Mouse (Mus musculus) stomach, adult 2 months (tissue): Measurements from ENCODE around the gene Nms. TPM values are rescaled to one million over a fixed set of nuclear protein-coding genes. Genes with fewer than 3 reads are reported as not detected.

Source experiments
- polyA plus RNA-seq: library from polyadenylated mRNA; depleted of rRNA; stranded (reverse); fragments of >200 nt; gene quantifications from 2 replicates; pipeline ENCODE4 v1.2.3, GENCODE M21; 2012; rRNA removed

The Nms gene
- not detected in 2 replicates for polyA plus RNA-seq

DNA sequence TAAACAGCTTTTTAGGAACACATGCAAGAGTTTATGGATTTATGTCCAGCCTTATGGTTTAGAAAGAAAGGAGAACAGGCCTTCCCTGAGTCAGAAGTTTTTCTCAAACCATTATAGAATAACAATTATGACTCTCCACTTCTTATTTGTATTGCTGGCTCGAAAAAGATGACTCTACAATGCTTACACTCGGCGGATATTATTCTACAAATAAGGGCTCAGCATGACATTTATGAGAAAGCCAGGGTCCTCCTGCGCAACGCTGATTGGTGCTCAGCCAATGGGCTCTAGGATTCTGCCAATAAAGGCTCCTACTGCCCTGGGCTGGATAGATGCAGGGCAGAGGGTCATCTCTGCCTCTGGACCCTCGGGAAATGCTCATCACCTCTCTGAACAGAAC lies at the start of gene Nms:
Nms (plus strand) TSS at position 301 of the 400 bp plus-strand sequence.

DNA sequence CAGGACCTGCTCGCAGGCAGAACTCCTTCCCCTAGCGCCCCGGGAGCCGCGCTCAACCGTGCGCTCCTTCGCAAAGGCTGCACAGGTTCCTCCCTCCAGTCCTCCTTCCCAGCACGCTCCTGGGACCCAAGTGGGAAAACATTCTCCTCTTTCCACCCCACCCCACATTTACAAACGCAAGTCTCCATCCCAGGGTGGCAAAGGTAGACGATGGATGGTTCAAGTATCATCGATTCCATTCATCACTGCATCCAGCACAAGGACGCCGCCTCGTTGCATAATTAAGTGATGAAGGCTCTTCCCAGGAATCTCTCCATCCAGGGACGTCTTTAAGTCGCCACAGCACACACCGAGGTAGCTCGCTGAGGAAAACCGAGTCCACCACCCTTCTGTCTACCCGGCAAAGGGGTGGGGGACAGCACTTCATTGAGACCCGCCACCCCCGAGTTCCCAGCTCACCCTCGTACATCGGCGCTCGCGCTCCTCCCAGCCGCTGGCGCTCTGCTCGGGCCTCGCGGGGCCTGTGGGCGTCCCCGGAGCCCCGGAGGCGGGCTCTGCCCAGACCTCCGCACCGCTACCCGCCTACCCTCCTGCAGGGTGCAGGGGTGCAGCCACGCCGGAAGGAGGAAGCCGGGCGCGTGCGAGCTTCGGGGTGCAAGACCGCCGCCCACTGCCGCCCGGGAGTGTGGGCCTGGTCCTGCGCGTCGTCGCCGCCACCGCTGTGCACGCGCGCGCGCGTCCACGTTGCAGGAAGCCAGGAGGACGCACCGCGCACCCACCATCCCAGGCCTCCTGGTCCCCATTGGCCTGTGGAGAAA lies 41.3 kb upstream of the Nms start, which contains the start of gene Chst10:
Chst10 (minus strand) TSS at position 731 of the 818 bp plus-strand sequence.

GRCm38 (mm10) chr1:38985308-38985707 lies 46.4 kb downstream of the Nms start, which contains the start of gene Pdcl3:
Gene Pdcl3, plus strand, starts transcription at chr1:38985608.

Other genes starting within 250 kb of the Nms start
- gene Lonrf2, start 102.4 kb upstream of the Nms start, polyA plus RNA-seq, result 0.09 and 0.30 TPM in 2 replicates
- 0.39 and 0.76 TPM in 2 replicates for gene Chst10, start 41.0 kb upstream of the Nms start, polyA plus RNA-seq
- gene Pdcl3, start 46.5 kb downstream of the Nms start, polyA plus RNA-seq, result 10.5 and 11.8 TPM in 2 replicates